Mouse (Mus musculus) small intestine, adult 2 months (tissue): ENCODE measurements around the gene Gm21943. TPM values are rescaled to one million over a fixed set of nuclear protein-coding genes. Genes with fewer than 3 reads are reported as not detected.
"Not testable (repeated sequence)": the region's sequence is repeated elsewhere in the genome, so short reads cannot be mapped to it uniquely, and the experiment has no call there.

ENCODE experiments used
- H3K27ac ChIP-seq: fragments of 200-500 bp; 2 replicates; pipeline ENCODE4 v1.5.1; 2012; ENCODE audit warnings: low read depth, low read length, control low read depth, inconsistent platforms; ENCODE audit not compliant: insufficient read depth
- H3K27me3 ChIP-seq: fragments of 200-500 bp; 2 replicates; pipeline ENCODE4 v1.6.1; 2012; ENCODE audit warnings: mild to moderate bottlenecking, moderate library complexity, low read length, inconsistent platforms; ENCODE audit not compliant: control insufficient read depth, insufficient read depth
- H3K36me3 ChIP-seq: fragments of 200-500 bp; 2 replicates; pipeline ENCODE4 v1.6.1; 2012; ENCODE audit warnings: mild to moderate bottlenecking, low read length, control low read depth, inconsistent platforms; ENCODE audit not compliant: control insufficient read depth, insufficient read depth
- H3K4me1 ChIP-seq: fragments of 200-500 bp; 2 replicates; pipeline ENCODE4 v1.6.1; 2012; ENCODE audit warnings: low read length, inconsistent platforms, mixed read lengths; ENCODE audit not compliant: control insufficient read depth, insufficient read depth, insufficient read length
- H3K4me3 ChIP-seq: fragments of 200-500 bp; 2 replicates; pipeline ENCODE4 v1.5.1; 2012; ENCODE audit warnings: low read depth, mild to moderate bottlenecking, control low read depth, inconsistent platforms, low read length, moderate library complexity
- WGBS: fragments of 180-500 bp; shearing (Covaris S2); methylation state at CpG from one replicate; pipeline ENCODE4 v1.1.7; 2018; 5-methylcytosine and 5-hydroxymethylcytosine counted together
- polyA plus RNA-seq: library from polyadenylated mRNA; depleted of rRNA; stranded (reverse); fragments of >200 nt; gene quantifications from 2 replicates; pipeline ENCODE4 v1.2.3, GENCODE M21; 2012; rRNA removed

The Gm21943 gene
- polyA plus RNA-seq, result not detected in 2 replicates

DNA sequence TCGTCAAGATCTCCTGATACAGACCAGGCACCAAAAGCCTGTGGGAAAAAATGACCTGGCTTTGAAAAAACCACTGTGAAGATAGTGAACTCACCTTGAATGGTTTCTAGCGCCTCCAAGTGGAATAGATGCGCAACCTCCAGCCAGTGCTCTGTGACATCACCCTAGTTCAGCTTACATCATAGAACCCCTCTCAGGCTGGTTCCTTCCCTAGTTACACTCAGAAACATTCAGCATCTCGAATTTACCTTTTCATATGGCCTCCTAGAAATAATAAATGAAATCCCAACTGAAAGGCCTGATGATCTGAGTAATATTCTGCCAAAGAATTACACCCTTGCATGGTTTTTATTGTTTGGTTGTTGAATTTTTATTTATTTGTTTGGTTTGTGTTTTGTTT lies at the start of gene Gm21943:
TSS of gene Gm21943 (minus strand) at position 101 of the 400 bp plus-strand sequence.
- H3K4me3 ChIP-seq, H3K27me3 ChIP-seq: not testable (repeated sequence)
- no CpG with 5 or more reads among the region's 4 CpGs for WGBS

More for the DNA sequence above, at the start of gene Gm21943:
- not testable (repeated sequence) for H3K27ac ChIP-seq, H3K4me1 ChIP-seq, H3K36me3 ChIP-seq

Other genes with a start within 250 kb of the Gm21943 start
- not detected in 2 replicates for gene Gm28961, start 172.0 kb upstream of the Gm21943 start, polyA plus RNA-seq